Mouse (Mus musculus): ENCODE measurements at regions not wholly inside any gene's neighbourhood (a gene's known extent, or its start where the extent isn't known, plus 50 kb on each side); places are given as distances from the start of the nearest gene placed in this dataset.

DNA sequence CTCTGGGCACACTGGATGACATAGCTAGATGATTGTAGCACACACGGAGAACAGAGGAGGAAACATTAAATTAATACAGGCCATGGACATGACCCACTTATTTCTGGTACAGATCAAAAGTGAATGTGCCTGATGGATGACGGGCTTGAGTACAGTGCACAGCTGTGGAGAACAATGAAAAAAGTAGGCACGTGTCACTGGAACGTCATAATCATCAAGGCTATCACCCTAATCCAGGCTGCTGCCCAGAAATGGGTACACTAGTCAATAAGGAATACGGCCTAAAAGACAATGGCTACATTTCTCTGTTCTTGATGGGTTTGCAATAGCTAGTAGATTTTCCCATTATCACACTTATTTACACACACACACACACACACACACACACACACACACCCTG lies 118.3 kb upstream of the Prdm1 start:
- in situ Hi-C loops (cut with MboI; ENCODE audit: low pct_ligation_motif_present, low pct_unique_long_range_greater_than_20kb, low sequenced_read_pairs): no loop called here
- Histone ChIP-seq H3K4me1 (ENCODE audit: control insufficient read depth in 1 of 2, insufficient read depth in 2 of 2) (peaks cover 0 to 23% of the 10 kb centered on the region in 2 experiments; a peak in 2 of 4 replicates), H3K9me3 (replicated peaks; ENCODE audit: low read length) (no peaks in the 10 kb centered on the region), H3K79me2 (replicated peaks; ENCODE audit: control insufficient read depth, extremely low read depth, insufficient read depth, poor library complexity, severe bottlenecking) (no peaks in the 10 kb centered on the region), H3K4me3 (replicated peaks in 1 of 3; ENCODE audit: low read depth in 2 of 3, low read length in 2 of 3, poor library complexity in 1 of 3) (no peak overlapping the region), H3K36me3 (replicated peaks in 1 of 2; ENCODE audit: control insufficient read depth in 1 of 2, insufficient read depth in 1 of 2, low read length in 1 of 2) (no peaks in the 10 kb centered on the region), H3K27ac (ENCODE audit: insufficient read depth, low read depth) (no peak overlapping the region), H3K9ac (ENCODE audit: insufficient read depth, low read depth) (no peak overlapping the region), H3K4me2 (ENCODE audit: insufficient read depth, low read depth, poor library complexity, severe bottlenecking) (no peak overlapping the region), H3K27me3 (replicated peaks) (no peaks in the 10 kb centered on the region)
- DNase-seq (ENCODE audit: extremely low read depth): no peak
- TF ChIP-seq EP300 (IDR thresholded peaks at IDR 0.05; ENCODE audit: low read length) (no peak), MEF2A (IDR thresholded peaks at IDR 0.05; ENCODE audit: borderline replicate concordance, low read depth, low read length) (no peak), RCOR1 (conservative IDR thresholded peaks at IDR 0.05; ENCODE audit: low read depth, low read length) (no peak), ZC3H11A (IDR thresholded peaks at IDR 0.05; ENCODE audit: low read depth, low read length) (no peak), NELFE (IDR thresholded peaks at IDR 0.05; ENCODE audit: low read depth, low read length) (no peak), UBTF (IDR thresholded peaks at IDR 0.05; ENCODE audit: low read depth, low read length) (no peak), MAX (IDR thresholded peaks at IDR 0.05; ENCODE audit: low read length) (no peak), USF2 (conservative IDR thresholded peaks at IDR 0.05; ENCODE audit: low read depth, low read length) (no peak), SMC3 (IDR thresholded peaks at IDR 0.05; ENCODE audit: low read depth, low read length) (no peak), E2F4 (IDR thresholded peaks at IDR 0.05; ENCODE audit: insufficient replicate concordance, low read depth, low read length) (no peak), ZNF384 (IDR thresholded peaks at IDR 0.05; ENCODE audit: low read depth, low read length) (no peak)
- dilution Hi-C loops (cut with MboI; ENCODE audit: extremely low pct_ligation_motif_present, extremely low pct_unique_long_range_greater_than_20kb, low sequenced_read_pairs): no loop called here

DNA sequence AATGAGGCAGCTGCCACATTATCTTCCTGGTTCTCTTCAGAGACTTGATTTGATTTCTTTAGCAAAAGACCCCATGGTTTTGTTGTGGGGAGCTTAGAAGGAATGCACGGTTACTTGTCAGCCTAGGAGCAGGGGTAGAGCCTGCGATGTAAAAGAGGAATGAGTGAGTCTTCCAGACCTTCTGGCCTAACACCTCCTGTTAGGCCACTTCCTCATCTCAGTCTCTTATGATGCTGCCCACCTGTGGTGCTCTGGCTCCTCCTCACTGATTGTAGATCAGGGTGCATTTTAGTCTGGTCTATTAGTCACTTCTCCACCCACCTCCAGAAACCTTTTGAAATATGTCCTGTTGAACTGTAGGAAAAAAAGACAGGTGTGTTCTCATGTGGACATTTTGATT lies 113.3 kb upstream of the Prdm1 start:
- Histone ChIP-seq H3K36me3 (replicated peaks in 1 of 2; ENCODE audit: control insufficient read depth in 1 of 2, insufficient read depth in 1 of 2, low read length in 1 of 2) (no peaks in the 10 kb centered on the region), H3K4me1 (ENCODE audit: control insufficient read depth in 1 of 2, insufficient read depth in 2 of 2) (peaks cover 8 to 32% of the 10 kb centered on the region in 2 experiments; a peak in 3 of 4 replicates), H3K27me3 (replicated peaks) (no peaks in the 10 kb centered on the region), H3K9ac (ENCODE audit: insufficient read depth, low read depth) (no peak overlapping the region), H3K27ac (ENCODE audit: insufficient read depth, low read depth) (no peak overlapping the region), H3K9me3 (replicated peaks; ENCODE audit: low read length) (no peaks in the 10 kb centered on the region), H3K79me2 (replicated peaks; ENCODE audit: control insufficient read depth, extremely low read depth, insufficient read depth, poor library complexity, severe bottlenecking) (no peaks in the 10 kb centered on the region), H3K4me2 (ENCODE audit: insufficient read depth, low read depth, poor library complexity, severe bottlenecking) (no peak overlapping the region), H3K4me3 (replicated peaks in 1 of 3; ENCODE audit: low read depth in 2 of 3, low read length in 2 of 3, poor library complexity in 1 of 3) (no peak overlapping the region)
- no peak for TF ChIP-seq USF2 (conservative IDR thresholded peaks at IDR 0.05; ENCODE audit: low read depth, low read length)
- TF ChIP-seq ELF1 (IDR thresholded peaks at IDR 0.05; ENCODE audit: low read depth, low read length): peak; percentile 29; the same call in 1 of the 2 replicates
- in situ Hi-C loops (cut with MboI; ENCODE audit: low pct_ligation_motif_present, low pct_unique_long_range_greater_than_20kb, low sequenced_read_pairs) (no loop called here), dilution Hi-C loops (cut with MboI; ENCODE audit: extremely low pct_ligation_motif_present, extremely low pct_unique_long_range_greater_than_20kb, low sequenced_read_pairs) (no loop called here)
- DNase-seq (ENCODE audit: extremely low read depth): peak; percentile 30

DNA sequence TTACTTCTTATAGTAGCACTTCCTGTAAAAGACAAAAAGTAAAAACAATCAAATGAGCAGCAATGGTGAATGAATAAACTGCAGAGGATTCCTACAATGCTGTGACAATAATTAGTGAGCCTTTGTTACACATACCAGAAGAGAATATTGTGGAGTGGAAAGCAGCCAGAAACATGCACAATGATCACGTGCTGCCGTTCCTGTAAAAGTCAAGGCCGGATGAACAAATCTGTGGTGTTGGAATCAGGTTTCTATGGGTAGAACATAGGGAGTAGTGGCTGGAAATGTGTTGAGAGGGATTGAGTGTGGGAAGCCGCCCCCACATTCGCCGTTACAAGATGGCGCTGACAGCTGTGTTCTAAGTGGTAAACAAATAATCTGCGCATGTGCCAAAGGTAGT lies 112.3 kb upstream of the Prdm1 start:
- no peaks in the 10 kb centered on the region for H3K27me3 ChIP-seq (replicated peaks)
- H3K27ac ChIP-seq (ENCODE audit: insufficient read depth, low read depth): no peak overlapping the region
- no peak overlapping the region for H3K4me2 ChIP-seq (ENCODE audit: insufficient read depth, low read depth, poor library complexity, severe bottlenecking)
- no peaks in the 10 kb centered on the region for H3K9me3 ChIP-seq (replicated peaks; ENCODE audit: low read length)
- no peak overlapping the region for H3K4me3 ChIP-seq (replicated peaks in 1 of 3; ENCODE audit: low read depth in 2 of 3, low read length in 2 of 3, poor library complexity in 1 of 3)
- DNase-seq (ENCODE audit: extremely low read depth): no peak
- dilution Hi-C loops (cut with MboI; ENCODE audit: extremely low pct_ligation_motif_present, extremely low pct_unique_long_range_greater_than_20kb, low sequenced_read_pairs) (no loop called here), in situ Hi-C loops (cut with MboI; ENCODE audit: low pct_ligation_motif_present, low pct_unique_long_range_greater_than_20kb, low sequenced_read_pairs) (no loop called here)
- H3K9ac ChIP-seq (ENCODE audit: insufficient read depth, low read depth): no peak overlapping the region
- H3K79me2 ChIP-seq (replicated peaks; ENCODE audit: control insufficient read depth, extremely low read depth, insufficient read depth, poor library complexity, severe bottlenecking): no peaks in the 10 kb centered on the region
- TF ChIP-seq CTCF (conservative IDR thresholded peaks at IDR 0.05 in 1 of 2, IDR thresholded peaks at IDR 0.05 in 1 of 2; ENCODE audit: low read depth in 2 of 2, low read length in 2 of 2) (no peak), JUND (conservative IDR thresholded peaks at IDR 0.05; ENCODE audit: low read depth, low read length) (no peak), CHD2 (IDR thresholded peaks at IDR 0.05; ENCODE audit: low read length) (no peak), POLR2AphosphoS2 (IDR thresholded peaks at IDR 0.05; ENCODE audit: low read depth, low read length) (no peak), TBP (conservative IDR thresholded peaks at IDR 0.05; ENCODE audit: low read depth, low read length) (no peak), MAX (IDR thresholded peaks at IDR 0.05; ENCODE audit: low read length) (no peak), MYC (IDR thresholded peaks at IDR 0.05; ENCODE audit: low read depth, low read length) (no peak), NRF1 (IDR thresholded peaks at IDR 0.05; ENCODE audit: low read depth, low read length) (no peak), RAD21 (IDR thresholded peaks at IDR 0.05; ENCODE audit: low read depth, low read length) (no peak), USF2 (conservative IDR thresholded peaks at IDR 0.05; ENCODE audit: low read depth, low read length) (no peak), IRF4 (IDR thresholded peaks at IDR 0.05; ENCODE audit: low read depth, low read length) (no peak), HCFC1 (IDR thresholded peaks at IDR 0.05; ENCODE audit: low read depth, low read length) (no peak), MAZ (IDR thresholded peaks at IDR 0.05; ENCODE audit: low read depth, low read length) (no peak), SMC3 (IDR thresholded peaks at IDR 0.05; ENCODE audit: low read depth, low read length) (no peak), EP300 (IDR thresholded peaks at IDR 0.05; ENCODE audit: low read length) (no peak), RCOR1 (conservative IDR thresholded peaks at IDR 0.05; ENCODE audit: low read depth, low read length) (no peak), MXI1 (IDR thresholded peaks at IDR 0.05; ENCODE audit: low read depth, low read length) (no peak)
- H3K36me3 ChIP-seq (replicated peaks in 1 of 2; ENCODE audit: control insufficient read depth in 1 of 2, insufficient read depth in 1 of 2, low read length in 1 of 2): no peaks in the 10 kb centered on the region
- H3K4me1 ChIP-seq (ENCODE audit: control insufficient read depth in 1 of 2, insufficient read depth in 2 of 2): peaks cover 8 to 42% of the 10 kb centered on the region in 2 experiments; a peak in 3 of 4 replicates

Measured in CH12.LX (cell line).